Mouse (Mus musculus) cerebellum, adult 2 months (tissue): Measurements from ENCODE around the gene Cyp4f17.

Source experiments
- CTCF ChIP-seq: fragments of 200-500 bp; IDR thresholded peaks from 2 replicates; pipeline ENCODE4 v1.5.1; 2011; ENCODE audit warnings: low read depth, mild to moderate bottlenecking, control low read depth, low read length, moderate library complexity, borderline replicate concordance; ENCODE audit not compliant: insufficient read depth
- POLR2A ChIP-seq: fragments of 200-500 bp; IDR thresholded peaks from 2 replicates; pipeline ENCODE4 v1.6.1; 2011; ENCODE audit warnings: low read length, control low read depth, borderline replicate concordance; ENCODE audit not compliant: insufficient read depth

DNA sequence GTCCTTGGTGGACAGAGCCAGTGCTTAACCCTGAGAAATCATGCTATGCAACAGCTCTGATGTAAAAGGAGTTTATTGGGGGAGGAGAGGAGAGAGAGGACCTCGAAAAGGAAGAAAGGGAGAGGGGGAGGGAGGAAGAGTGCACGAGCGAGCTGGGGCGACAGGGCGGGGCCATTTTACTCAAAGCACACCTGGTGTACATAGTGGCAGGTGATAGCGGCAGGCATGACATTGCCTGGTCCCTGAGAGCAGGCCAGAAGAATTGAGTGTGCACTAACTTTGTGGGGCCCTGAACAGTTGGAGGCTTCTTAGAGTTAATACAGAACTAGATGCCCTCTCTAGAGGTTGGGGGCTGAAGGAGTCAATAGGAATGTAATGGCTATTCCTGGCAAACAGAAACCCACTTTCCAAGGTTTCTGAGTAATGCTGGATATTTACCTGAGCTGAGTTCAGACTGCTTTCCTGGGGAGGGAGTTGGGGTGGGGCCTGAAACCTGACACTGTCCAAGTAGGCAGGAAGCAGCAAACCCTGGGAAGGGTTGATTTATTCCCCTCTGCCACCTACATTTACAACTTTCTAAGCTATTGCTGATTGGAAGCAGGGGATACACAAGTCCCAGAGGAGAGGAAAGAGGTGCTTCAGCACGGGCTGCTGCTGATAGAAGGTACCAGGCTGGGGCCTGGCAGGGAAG is 71.8 kb downstream of the Cyp4f17 start:
- TF ChIP-seq POLR2A (no peak), CTCF (no peak)
